Mouse (Mus musculus) megakaryocyte, embryonic 14.5 days (primary cell): ENCODE measurements around the gene Hoxa10.

Source experiments
- FLI1 ChIP-seq: IDR thresholded peaks from 2 replicates; pipeline ENCODE4 v1.6.1; 2012; ENCODE audit warnings: low read length, inconsistent platforms, mixed read lengths
- GATA1 ChIP-seq: IDR thresholded peaks from 3 replicates; pipeline ENCODE4 v1.6.1; 2012; ENCODE audit warnings: mixed read lengths, low read length, inconsistent platforms, borderline replicate concordance

DNA sequence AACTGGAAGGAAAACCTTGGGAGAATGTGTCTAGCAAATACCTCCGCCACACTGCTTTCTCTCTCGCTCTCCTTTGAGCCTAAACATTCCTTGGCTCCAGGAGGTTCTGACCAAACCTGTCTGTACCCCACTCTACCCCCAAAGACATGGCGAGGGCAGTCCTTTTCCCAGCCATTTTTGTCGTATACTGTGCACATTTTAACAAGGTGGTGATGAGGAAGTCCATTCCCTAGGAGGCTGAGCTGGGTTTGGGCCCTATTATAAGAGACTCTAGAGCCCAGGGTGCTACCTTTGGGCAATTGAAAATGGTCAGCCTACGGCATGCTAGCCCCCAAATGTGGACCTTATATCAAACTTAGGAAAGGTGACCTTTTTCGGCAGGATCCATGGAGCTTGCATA is 4.8 kb downstream of the Hoxa10 start:
- no peak for TF ChIP-seq GATA1
- no peak for TF ChIP-seq FLI1
